Mouse (Mus musculus) heart, adult 9 months (tissue): Measurements from ENCODE around the gene Vps26a.
A peak's percentile ranks its signal among the peaks of the same experiment; 100 is the strongest.

ENCODE experiments used
- DNase-seq, 2 experiments: peaks; one replicate each; pipeline ENCODE4 v3.0.0; 2022; ENCODE audit warnings: low spot score in 2 of 2

Gene Vps26a

GRCm38 (mm10) chr10:62486618-62487415, at the start of gene Vps26a:
TSS of gene Vps26a (minus strand) at chr10:62486805.
- DNase-seq: peak; percentile 99

- no peak for DNase-seq
Observed at GRCm38 (mm10) chr10:62534509-62534908, 47.9 kb upstream of the Vps26a start.

- DNase-seq: no peak
Observed at GRCm38 (mm10) chr10:62532832-62533231, 46.2 kb upstream of the Vps26a start.

GRCm38 (mm10) chr10:62530183-62530582, 43.6 kb upstream of the Vps26a start:
- DNase-seq: peak; percentile 70 to 81

- no peak for DNase-seq
Observed at GRCm38 (mm10) chr10:62527351-62527750, 40.7 kb upstream of the Vps26a start, which contains the start of gene Srgn. TSS of gene Srgn (minus strand) at chr10:62527451.

- no peak for DNase-seq
Observed at GRCm38 (mm10) chr10:62522346-62522950, 35.8 kb upstream of the Vps26a start.

- no peak for DNase-seq
Observed at GRCm38 (mm10) chr10:62521763-62522162, 35.2 kb upstream of the Vps26a start.

- no peak for DNase-seq
Observed at GRCm38 (mm10) chr10:62520911-62521310, 34.3 kb upstream of the Vps26a start.

GRCm38 (mm10) chr10:62517511-62517910, 30.9 kb upstream of the Vps26a start:
- DNase-seq: no peak

- no peak for DNase-seq
Observed at GRCm38 (mm10) chr10:62512855-62513254, 26.2 kb upstream of the Vps26a start.

GRCm38 (mm10) chr10:62511528-62511927, 24.9 kb upstream of the Vps26a start:
- DNase-seq: no peak

- DNase-seq: no peak
Observed at GRCm38 (mm10) chr10:62509032-62509656, 22.5 kb upstream of the Vps26a start.

GRCm38 (mm10) chr10:62508459-62508858, 21.9 kb upstream of the Vps26a start:
- peak; percentile 71 to 79 for DNase-seq

GRCm38 (mm10) chr10:62507591-62508308, 21.1 kb upstream of the Vps26a start:
- peak; percentile 87 to 89 for DNase-seq

GRCm38 (mm10) chr10:62507071-62507470, 20.5 kb upstream of the Vps26a start:
- no peak for DNase-seq

GRCm38 (mm10) chr10:62506019-62506556, 19.5 kb upstream of the Vps26a start:
- peak in 1 of 2 experiments; percentile 33 for DNase-seq

GRCm38 (mm10) chr10:62505224-62505983, 18.8 kb upstream of the Vps26a start:
- no peak for DNase-seq

- no peak for DNase-seq
Observed at GRCm38 (mm10) chr10:62503836-62504628, 17.4 kb upstream of the Vps26a start.

- DNase-seq: peak in 1 of 2 experiments; percentile 18
Observed at GRCm38 (mm10) chr10:62503353-62503752, 16.7 kb upstream of the Vps26a start.

GRCm38 (mm10) chr10:62501951-62502350, 15.3 kb upstream of the Vps26a start:
- DNase-seq: no peak
